Mouse (Mus musculus) adrenal gland, adult 8-10 months (tissue): Measurements from ENCODE around the gene Il18rap. TPM values are rescaled to one million over a fixed set of nuclear protein-coding genes. Genes with fewer than 3 reads are reported as not detected.
"Not testable (repeated sequence)": the region's sequence is repeated elsewhere in the genome, so short reads cannot be mapped to it uniquely, and the experiment has no call there.

Source experiments
- DNase-seq: peaks from one replicate; pipeline ENCODE4 v3.0.0; 2022
- total RNA-seq, 4 experiments: library from RNA; stranded (reverse); gene quantifications; 2 replicates each; pipeline ENCODE4 v1.2.4; 2022

Il18rap gene
- total RNA-seq, 4 experiments from 2014 or later, result 0.12 to 0.43 (median 0.36) TPM

GRCm38 (mm10) chr1:40546645-40547044 lies 31.5 kb downstream of the Il18rap start:
- DNase-seq, result no peak

- DNase-seq, result no peak
These were observed 32.0 kb downstream of the Il18rap start for GRCm38 (mm10) chr1:40547064-40547572.

- DNase-seq, result no peak
These were observed 32.6 kb downstream of the Il18rap start for GRCm38 (mm10) chr1:40547762-40548161.

- DNase-seq, result no peak
These were observed 54.2 kb downstream of the Il18rap start for GRCm38 (mm10) chr1:40569374-40569773.

- no peak for DNase-seq
These were observed 64.6 kb downstream of the Il18rap start, which contains the start of gene Slc9a4 for GRCm38 (mm10) chr1:40579784-40580183. TSS of gene Slc9a4 (plus strand) at chr1:40580081.

- no peak for DNase-seq
These were observed 65.1 kb downstream of the Il18rap start for GRCm38 (mm10) chr1:40580269-40580668.

- DNase-seq, result peak; percentile 24
These were observed 71.6 kb downstream of the Il18rap start for GRCm38 (mm10) chr1:40586776-40587175.

GRCm38 (mm10) chr1:40590931-40591330 lies 75.8 kb downstream of the Il18rap start:
- no peak for DNase-seq

GRCm38 (mm10) chr1:40597822-40598221 lies 82.7 kb downstream of the Il18rap start:
- no peak for DNase-seq

GRCm38 (mm10) chr1:40599661-40600060 lies 84.5 kb downstream of the Il18rap start:
- not testable (repeated sequence) for DNase-seq

GRCm38 (mm10) chr1:40600394-40601327 lies 85.5 kb downstream of the Il18rap start:
- DNase-seq, result no peak

Other genes with a start within 250 kb of the Il18rap start
- gene Il1rl2, start 190.8 kb upstream of the Il18rap start, total RNA-seq, result 1 to 10 TPM; 1.0 to 2.4 (median 1.6) TPM
- gene Il1rl1, start 85.8 kb upstream of the Il18rap start, total RNA-seq, result 1 to 10 TPM in 2 of 4 experiments, under 1 TPM in 2; 0.38 to 1.5 (median 0.82) TPM
- under 1 TPM; 0.08 to 0.43 (median 0.32) TPM for gene Il18r1, start 49.8 kb upstream of the Il18rap start, total RNA-seq
- gene Slc9a4, start 64.7 kb downstream of the Il18rap start, total RNA-seq, result not detected
- gene Slc9a2, start 165.2 kb downstream of the Il18rap start, total RNA-seq, result under 1 TPM in 3 of 4 experiments, not detected in 1; 0.05 to 0.07 (median 0.06) TPM